Mouse (Mus musculus): ENCODE data around the gene Olfr667. TPM values are rescaled to one million over a fixed set of nuclear protein-coding genes. Genes with fewer than 3 reads are reported as not detected.
"Not testable (repeated sequence)": the region's sequence is repeated elsewhere in the genome, so short reads cannot be mapped to it uniquely, and the experiment has no call there.

Gene Olfr667
- polyA plus RNA-seq (2015; fragmentation: Nextera tagmentation; extraction: Ambion mirVana): not detected in 2 replicates

DNA sequence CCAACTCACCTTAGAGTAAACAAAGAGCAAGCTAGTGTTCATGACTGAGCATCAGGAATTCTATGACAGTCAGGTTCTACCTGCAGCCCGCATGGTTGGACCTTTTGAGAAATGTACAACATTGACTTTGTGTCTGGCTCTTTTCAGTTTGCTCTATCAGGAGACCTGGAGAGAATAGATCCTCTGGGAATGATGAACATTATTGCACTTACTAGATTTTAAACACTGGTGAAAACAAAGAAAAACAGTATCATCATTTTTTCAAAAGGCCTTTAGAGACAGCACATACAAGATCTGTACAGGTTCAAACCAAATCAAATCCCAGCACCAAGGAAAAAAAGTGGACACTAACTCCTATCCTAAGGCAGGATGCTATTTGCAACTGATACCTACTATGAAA, at the start of gene Olfr667:
Gene Olfr667 (minus strand): TSS at position 101 of the 400 bp plus-strand sequence.
- no peak within 1 kb of the TSS for H3K9ac ChIP-seq
- H3K4me1 ChIP-seq: no peaks in the 10 kb centered on the region
- no peak within 1 kb of the TSS for H3K4me3 ChIP-seq
- ATAC-seq (ENCODE audit: insufficient number of reproducible peaks, low FRiP score, low TSS enrichment, low read depth): no peak
- no peak within 1 kb of the TSS for H3K27ac ChIP-seq
- H3K4me2 ChIP-seq: no peak within 1 kb of the TSS
- 76% methylated on average over 1 of the region's 1 CpGs for WGBS
- H3K9me3 ChIP-seq: no peaks in the 10 kb centered on the region
- no peaks in the 10 kb centered on the region for H3K36me3 ChIP-seq
- H3K27me3 ChIP-seq: no peaks in the 10 kb centered on the region

DNA sequence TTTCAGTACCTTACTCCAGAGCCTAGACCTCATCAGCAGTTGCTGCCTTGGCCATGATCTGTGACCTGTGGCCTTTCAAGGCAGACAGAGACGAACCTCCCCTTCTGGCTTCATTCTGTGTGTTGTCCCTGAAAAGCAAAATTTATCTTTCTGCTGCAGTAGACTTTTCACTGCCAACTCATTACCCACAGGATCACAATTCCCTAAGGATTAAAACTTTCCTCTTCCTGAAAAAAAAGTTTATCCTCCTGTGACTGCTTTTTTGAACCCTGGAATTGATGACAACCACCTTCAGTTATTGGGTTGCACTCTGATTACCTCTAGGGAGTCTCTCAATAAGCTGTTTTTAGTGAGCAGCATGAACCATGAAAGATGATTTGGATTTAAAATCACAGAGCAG, 41.2 kb upstream of the Olfr667 start, which contains the start of gene Olfr670:
Gene Olfr670 (minus strand): TSS at position 101 of the 400 bp plus-strand sequence.
- no peaks in the 10 kb centered on the region for H3K27me3 ChIP-seq
- H3K27ac ChIP-seq: no peak within 1 kb of the TSS
- WGBS: 74% methylated on average over 1 of the region's 1 CpGs
- H3K36me3 ChIP-seq: no peaks in the 10 kb centered on the region
- H3K4me3 ChIP-seq: no peak within 1 kb of the TSS
- H3K4me2 ChIP-seq: no peak within 1 kb of the TSS
- H3K9me3 ChIP-seq: no peaks in the 10 kb centered on the region
- no peak within 1 kb of the TSS for H3K9ac ChIP-seq
- H3K4me1 ChIP-seq: no peaks in the 10 kb centered on the region
- no peak for ATAC-seq (ENCODE audit: insufficient number of reproducible peaks, low FRiP score, low TSS enrichment, low read depth)

DNA sequence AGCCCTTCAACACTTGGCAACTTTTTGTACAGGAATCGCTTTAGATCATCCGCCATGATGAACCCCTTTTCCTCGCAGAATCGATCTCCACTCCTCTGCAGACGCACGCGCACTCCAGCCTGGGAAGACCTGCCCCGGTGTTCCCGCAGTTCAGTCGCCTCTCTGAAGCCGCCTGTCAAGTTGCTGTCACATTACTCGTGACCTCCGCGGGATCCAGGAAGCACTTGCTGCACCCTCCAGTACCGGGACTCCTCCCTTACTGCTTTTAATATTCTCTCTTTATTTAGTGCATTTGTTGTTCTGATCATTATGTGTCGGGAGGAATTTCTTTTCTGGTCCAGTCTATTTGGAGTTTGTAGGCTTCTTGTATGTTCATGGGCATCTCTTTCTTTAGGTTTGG, 29.0 kb upstream of the Olfr667 start:
- not testable (repeated sequence) for ATAC-seq (ENCODE audit: insufficient number of reproducible peaks, low FRiP score, low TSS enrichment, low read depth); H3K4me1 ChIP-seq; H3K4me3 ChIP-seq; H3K9me3 ChIP-seq; H3K9ac ChIP-seq; H3K4me2 ChIP-seq; H3K27ac ChIP-seq; H3K27me3 ChIP-seq; H3K36me3 ChIP-seq
- WGBS: 89% methylated on average over 16 of the region's 16 CpGs

GRCm38 (mm10) chr7:104933940-104934339, 12.7 kb upstream of the Olfr667 start, which contains the start of gene Olfr669:
Gene Olfr669, plus strand, starts transcription at chr7:104934240.
- Histone ChIP-seq H3K27ac (no peak within 1 kb of the TSS), H3K9me3 (no peaks in the 10 kb centered on the region), H3K4me3 (no peak within 1 kb of the TSS), H3K4me1 (no peaks in the 10 kb centered on the region), H3K4me2 (no peak within 1 kb of the TSS), H3K36me3 (no peaks in the 10 kb centered on the region), H3K27me3 (no peaks in the 10 kb centered on the region), H3K9ac (no peak within 1 kb of the TSS)
- 79% methylated on average over 1 of the region's 1 CpGs for WGBS
- ATAC-seq (ENCODE audit: insufficient number of reproducible peaks, low FRiP score, low TSS enrichment, low read depth): no peak

DNA sequence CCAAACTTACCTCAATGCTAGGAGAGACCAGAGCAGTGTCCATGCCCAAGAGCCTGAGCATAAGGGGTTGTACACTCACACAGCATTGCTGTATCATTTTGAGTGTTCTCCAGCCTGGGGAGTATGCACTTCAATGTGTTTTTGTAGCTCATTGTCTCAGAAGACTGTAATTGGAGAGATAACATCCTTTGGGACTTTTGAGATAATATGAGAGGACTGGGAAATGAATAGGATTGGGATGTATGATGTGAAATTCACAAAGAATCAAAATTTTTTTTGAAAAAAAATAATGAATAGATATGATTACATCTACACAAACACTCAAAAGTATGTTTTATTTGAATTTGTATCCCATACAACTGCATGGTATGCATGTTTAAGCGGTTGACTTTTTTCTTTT, 6.7 kb upstream of the Olfr667 start, which contains the start of gene Olfr668:
Gene Olfr668 (minus strand): TSS at position 101 of the 400 bp plus-strand sequence.
- Histone ChIP-seq H3K4me2 (no peak within 1 kb of the TSS), H3K9ac (no peak within 1 kb of the TSS), H3K27me3 (no peaks in the 10 kb centered on the region), H3K4me1 (no peaks in the 10 kb centered on the region), H3K27ac (no peak within 1 kb of the TSS), H3K36me3 (no peaks in the 10 kb centered on the region), H3K9me3 (no peaks in the 10 kb centered on the region), H3K4me3 (no peak within 1 kb of the TSS)
- WGBS: 75% methylated on average over 1 of the region's 1 CpGs
- ATAC-seq (ENCODE audit: insufficient number of reproducible peaks, low FRiP score, low TSS enrichment, low read depth): no peak

DNA sequence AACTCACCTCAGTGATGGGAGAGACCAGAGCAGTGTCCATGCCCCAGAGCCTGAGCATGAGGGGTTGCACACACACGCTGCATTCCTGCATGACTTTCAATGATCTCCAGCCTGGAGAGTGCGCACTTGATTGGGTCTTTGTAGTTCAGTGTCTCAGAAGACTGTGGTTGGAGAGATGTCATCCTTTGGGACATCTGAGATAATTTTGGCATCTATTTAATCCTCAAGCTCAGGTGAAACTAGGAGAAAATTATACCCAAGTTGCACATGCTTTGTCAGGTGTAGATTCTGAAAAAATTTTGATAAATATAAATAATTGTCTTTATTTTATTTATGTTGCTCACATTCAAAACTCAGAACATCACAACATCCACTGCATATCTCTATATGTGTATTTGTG, 25.4 kb downstream of the Olfr667 start, which contains the start of gene Olfr666:
Gene Olfr666 (minus strand): TSS at position 101 of the 400 bp plus-strand sequence.
- Histone ChIP-seq H3K36me3 (no peaks in the 10 kb centered on the region), H3K4me2 (no peak within 1 kb of the TSS), H3K27ac (no peak within 1 kb of the TSS), H3K27me3 (no peaks in the 10 kb centered on the region), H3K4me3 (no peak within 1 kb of the TSS), H3K9ac (no peak within 1 kb of the TSS), H3K9me3 (no peaks in the 10 kb centered on the region), H3K4me1 (no peaks in the 10 kb centered on the region)
- ATAC-seq (ENCODE audit: insufficient number of reproducible peaks, low FRiP score, low TSS enrichment, low read depth): no peak
- 85% methylated on average over 2 of the region's 2 CpGs for WGBS

DNA sequence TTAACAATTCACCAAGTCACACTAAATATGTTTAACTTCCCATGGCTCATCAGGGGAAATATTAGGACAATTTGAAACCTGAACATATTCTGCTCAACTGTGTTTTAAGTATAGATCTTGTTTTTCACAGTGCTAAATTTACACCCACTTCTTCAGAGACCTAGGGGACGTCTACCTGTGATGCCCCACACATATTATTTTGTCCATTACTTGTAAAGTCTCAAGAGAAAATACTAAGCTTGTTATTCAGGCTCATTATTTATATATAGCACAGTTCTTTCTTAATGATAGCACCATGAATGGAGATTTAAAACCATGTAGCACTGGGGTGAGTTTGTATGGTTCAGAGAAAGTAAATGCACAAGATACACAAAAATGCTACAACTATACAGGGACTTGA, 43.6 kb downstream of the Olfr667 start, which contains the start of gene Olfr665:
Gene Olfr665 (plus strand): TSS at position 301 of the 400 bp plus-strand sequence.
- Histone ChIP-seq H3K9me3 (no peaks in the 10 kb centered on the region), H3K4me3 (no peak within 1 kb of the TSS), H3K27me3 (no peaks in the 10 kb centered on the region), H3K4me2 (no peak within 1 kb of the TSS), H3K9ac (no peak within 1 kb of the TSS), H3K4me1 (no peaks in the 10 kb centered on the region), H3K36me3 (no peaks in the 10 kb centered on the region), H3K27ac (no peak within 1 kb of the TSS)
- no peak for ATAC-seq (ENCODE audit: insufficient number of reproducible peaks, low FRiP score, low TSS enrichment, low read depth)
- WGBS: 32% methylated on average over 1 of the region's 1 CpGs

Other genes with a start within 250 kb of the Olfr667 start
- not detected in 2 replicates for gene Olfr661, start 235.0 kb downstream of the Olfr667 start, polyA plus RNA-seq (2015; fragmentation: Nextera tagmentation; extraction: Ambion mirVana)
- not detected in 2 replicates for gene Usp17le, start 144.0 kb downstream of the Olfr667 start, polyA plus RNA-seq (2015; fragmentation: Nextera tagmentation; extraction: Ambion mirVana)
- not detected in 2 replicates for gene Usp17lb, start 78.9 kb downstream of the Olfr667 start, polyA plus RNA-seq (2015; fragmentation: Nextera tagmentation; extraction: Ambion mirVana)
- not detected in 2 replicates for gene Usp17la, start 64.5 kb downstream of the Olfr667 start, polyA plus RNA-seq (2015; fragmentation: Nextera tagmentation; extraction: Ambion mirVana)
- gene Olfr665, start 43.5 kb downstream of the Olfr667 start, polyA plus RNA-seq (2015; fragmentation: Nextera tagmentation; extraction: Ambion mirVana): not detected in 2 replicates
- 0.19 TPM in 1 of 2 replicates, not detected in the other for gene Olfr666, start 25.5 kb downstream of the Olfr667 start, polyA plus RNA-seq (2015; fragmentation: Nextera tagmentation; extraction: Ambion mirVana)
- not detected in 2 replicates for gene Olfr668, start 6.6 kb upstream of the Olfr667 start, polyA plus RNA-seq (2015; fragmentation: Nextera tagmentation; extraction: Ambion mirVana)
- not detected in 2 replicates for gene Olfr669, start 12.8 kb upstream of the Olfr667 start, polyA plus RNA-seq (2015; fragmentation: Nextera tagmentation; extraction: Ambion mirVana)
- not detected in 2 replicates for gene Olfr670, start 41.1 kb upstream of the Olfr667 start, polyA plus RNA-seq (2015; fragmentation: Nextera tagmentation; extraction: Ambion mirVana)
- not detected in 2 replicates for gene Olfr671, start 57.6 kb upstream of the Olfr667 start, polyA plus RNA-seq (2015; fragmentation: Nextera tagmentation; extraction: Ambion mirVana)
- gene Olfr672, start 80.5 kb upstream of the Olfr667 start, polyA plus RNA-seq (2015; fragmentation: Nextera tagmentation; extraction: Ambion mirVana): not detected in 2 replicates
- gene Olfr675, start 107.0 kb upstream of the Olfr667 start, polyA plus RNA-seq (2015; fragmentation: Nextera tagmentation; extraction: Ambion mirVana): not detected in 2 replicates
- not detected in 2 replicates for gene Olfr676, start 111.2 kb upstream of the Olfr667 start, polyA plus RNA-seq (2015; fragmentation: Nextera tagmentation; extraction: Ambion mirVana)
- gene Olfr677, start 129.9 kb upstream of the Olfr667 start, polyA plus RNA-seq (2015; fragmentation: Nextera tagmentation; extraction: Ambion mirVana): not detected in 2 replicates
- gene Olfr678, start 143.0 kb upstream of the Olfr667 start, polyA plus RNA-seq (2015; fragmentation: Nextera tagmentation; extraction: Ambion mirVana): not detected in 2 replicates
- not detected in 2 replicates for gene Olfr679, start 159.7 kb upstream of the Olfr667 start, polyA plus RNA-seq (2015; fragmentation: Nextera tagmentation; extraction: Ambion mirVana)
- gene Olfr680-ps1, start 171.3 kb upstream of the Olfr667 start, polyA plus RNA-seq (2015; fragmentation: Nextera tagmentation; extraction: Ambion mirVana): not detected in 2 replicates
- gene Olfr681, start 195.4 kb upstream of the Olfr667 start, polyA plus RNA-seq (2015; fragmentation: Nextera tagmentation; extraction: Ambion mirVana): not detected in 2 replicates
- gene Olfr683, start 225.5 kb upstream of the Olfr667 start, polyA plus RNA-seq (2015; fragmentation: Nextera tagmentation; extraction: Ambion mirVana): not detected in 2 replicates
- not detected in 2 replicates for gene Olfr684, start 242.2 kb upstream of the Olfr667 start, polyA plus RNA-seq (2015; fragmentation: Nextera tagmentation; extraction: Ambion mirVana)

Data from limb, embryonic 15.5 days (tissue).